Mouse (Mus musculus): ENCODE results near the gene Tmem14a. TPM values are rescaled to one million over a fixed set of nuclear protein-coding genes. Genes with fewer than 3 reads are reported as not detected.
"Not testable (repeated sequence)": the region's sequence is repeated elsewhere in the genome, so short reads cannot be mapped to it uniquely, and the experiment has no call there.

Tmem14a gene
- total RNA-seq, 2 experiments from 2014 or later = 1.3 to 1.7 TPM

- DNase-seq = no peak
- intact Hi-C loops (cut with DNase I; ENCODE audit: low total_unique reads) = no loop called here
Measured at GRCm38 (mm10) chr1:21248560-21249390, 30.4 kb downstream of the Tmem14a start.

- no peak for DNase-seq
- intact Hi-C loops (cut with DNase I; ENCODE audit: low total_unique reads) = no loop called here
Measured at GRCm38 (mm10) chr1:21251661-21252060, 33.3 kb downstream of the Tmem14a start.

- intact Hi-C loops (cut with DNase I; ENCODE audit: low total_unique reads) = no loop called here
- no peak for DNase-seq
Measured at GRCm38 (mm10) chr1:21252566-21253302, 34.4 kb downstream of the Tmem14a start.

GRCm38 (mm10) chr1:21253303-21253650 is 34.9 kb downstream of the Tmem14a start:
- no peak for DNase-seq
- intact Hi-C loops (cut with DNase I; ENCODE audit: low total_unique reads) = no loop called here

- intact Hi-C loops (cut with DNase I; ENCODE audit: low total_unique reads) = no loop called here
- no peak for DNase-seq
Measured at GRCm38 (mm10) chr1:21253856-21254255, 35.5 kb downstream of the Tmem14a start.

GRCm38 (mm10) chr1:21255625-21256345 is 37.4 kb downstream of the Tmem14a start:
- intact Hi-C loops (cut with DNase I; ENCODE audit: low total_unique reads) = no loop called here

GRCm38 (mm10) chr1:21256391-21256790 is 38.0 kb downstream of the Tmem14a start:
- intact Hi-C loops (cut with DNase I; ENCODE audit: low total_unique reads) = no loop called here
- DNase-seq = no peak

More at GRCm38 (mm10) chr1:21255625-21256345, 37.4 kb downstream of the Tmem14a start:
- no peak for DNase-seq

- intact Hi-C loops (cut with DNase I; ENCODE audit: low total_unique reads) = no loop called here
Measured at GRCm38 (mm10) chr1:21256871-21257270, 38.5 kb downstream of the Tmem14a start.

GRCm38 (mm10) chr1:21259981-21260380 is 41.6 kb downstream of the Tmem14a start:
- intact Hi-C loops (cut with DNase I; ENCODE audit: low total_unique reads); DNase-seq: not testable (repeated sequence)

More at GRCm38 (mm10) chr1:21256871-21257270, 38.5 kb downstream of the Tmem14a start:
- no peak for DNase-seq

- intact Hi-C loops (cut with DNase I; ENCODE audit: low total_unique reads) = no loop called here
- DNase-seq = no peak
Measured at GRCm38 (mm10) chr1:21262401-21262800, 44.0 kb downstream of the Tmem14a start.

GRCm38 (mm10) chr1:21263986-21264385 is 45.6 kb downstream of the Tmem14a start:
- intact Hi-C loops (cut with DNase I; ENCODE audit: low total_unique reads) = no loop called here
- DNase-seq = no peak

GRCm38 (mm10) chr1:21264747-21265146 is 46.4 kb downstream of the Tmem14a start:
- no peak for DNase-seq
- intact Hi-C loops (cut with DNase I; ENCODE audit: low total_unique reads) = no loop called here

- DNase-seq = no peak
- intact Hi-C loops (cut with DNase I; ENCODE audit: low total_unique reads) = no loop called here
Measured at GRCm38 (mm10) chr1:21266766-21267165, 48.4 kb downstream of the Tmem14a start.

- intact Hi-C loops (cut with DNase I; ENCODE audit: low total_unique reads); DNase-seq: not testable (repeated sequence)
Measured at GRCm38 (mm10) chr1:21267466-21267865, 49.1 kb downstream of the Tmem14a start.

- intact Hi-C loops (cut with DNase I; ENCODE audit: low total_unique reads) = loop anchor here (2.0 to 5.0 kb wide), 2 partner anchors 53 to 1001 kb away; partner anchors contain the start of gene Tmem14a
- DNase-seq = peak; percentile 79
Measured at GRCm38 (mm10) chr1:21271343-21272055, 53.1 kb downstream of the Tmem14a start.

GRCm38 (mm10) chr1:21272056-21272431 is 53.7 kb downstream of the Tmem14a start:
- intact Hi-C loops (cut with DNase I; ENCODE audit: low total_unique reads) = loop anchor here (5.0 kb wide), 1 partner anchor 1000 kb away; no protein-coding TSS in a partner anchor
- DNase-seq = peak; percentile 6

GRCm38 (mm10) chr1:21273091-21273490 is 54.7 kb downstream of the Tmem14a start:
- intact Hi-C loops (cut with DNase I; ENCODE audit: low total_unique reads) = loop anchor here (5.0 kb wide), 1 partner anchor 999 kb away; no protein-coding TSS in a partner anchor
- DNase-seq = no peak

GRCm38 (mm10) chr1:21274437-21275040 is 56.2 kb downstream of the Tmem14a start:
- intact Hi-C loops (cut with DNase I; ENCODE audit: low total_unique reads) = loop anchor here (5.0 kb wide), 2 partner anchors 67 to 998 kb away; no protein-coding TSS in a partner anchor
- no peak for DNase-seq

GRCm38 (mm10) chr1:21275366-21275765 is 57.0 kb downstream of the Tmem14a start:
- intact Hi-C loops (cut with DNase I; ENCODE audit: low total_unique reads) = loop anchor here (5.0 kb wide), 1 partner anchor 68 kb away; no protein-coding TSS in a partner anchor
- DNase-seq = not testable (repeated sequence)

Data from gastrocnemius, postnatal 14 days (tissue).